Mouse (Mus musculus) urinary bladder, postnatal 25 days (tissue): Measurements from ENCODE around the gene Kif6.
A peak's percentile ranks its signal among the peaks of the same experiment; 100 is the strongest.

Experiments used
- DNase-seq: peaks from one replicate; pipeline ENCODE4 v3.0.0; 2022; ENCODE audit warnings: low spot score

Kif6 gene

GRCm38 (mm10) chr17:49894471-49894870 is 279.5 kb downstream of the Kif6 start:
- DNase-seq: no peak

GRCm38 (mm10) chr17:49898849-49899331 is 284.0 kb downstream of the Kif6 start:
- DNase-seq: peak; percentile 70

- no peak for DNase-seq
Measured at GRCm38 (mm10) chr17:49902613-49903012, 287.7 kb downstream of the Kif6 start.

GRCm38 (mm10) chr17:49923429-49923828 is 308.5 kb downstream of the Kif6 start:
- no peak for DNase-seq

- DNase-seq: no peak
Measured at GRCm38 (mm10) chr17:49927611-49928010, 312.7 kb downstream of the Kif6 start.

GRCm38 (mm10) chr17:49933806-49934205 is 318.9 kb downstream of the Kif6 start:
- DNase-seq: no peak

- DNase-seq: no peak
Measured at GRCm38 (mm10) chr17:49934586-49934985, 319.6 kb downstream of the Kif6 start.

GRCm38 (mm10) chr17:49935602-49936205 is 320.8 kb downstream of the Kif6 start:
- peak; percentile 65 for DNase-seq

- no peak for DNase-seq
Measured at GRCm38 (mm10) chr17:49936214-49936613, 321.3 kb downstream of the Kif6 start.

GRCm38 (mm10) chr17:49939146-49939545 is 324.2 kb downstream of the Kif6 start:
- DNase-seq: no peak

GRCm38 (mm10) chr17:49942674-49943073 is 327.7 kb downstream of the Kif6 start:
- no peak for DNase-seq

GRCm38 (mm10) chr17:49951491-49951855 is 336.5 kb downstream of the Kif6 start:
- DNase-seq: peak; percentile 73

GRCm38 (mm10) chr17:49951856-49952607 is 337.1 kb downstream of the Kif6 start:
- no peak for DNase-seq

GRCm38 (mm10) chr17:49959021-49959420 is 344.1 kb downstream of the Kif6 start:
- no peak for DNase-seq
